Comparison of ENCODE assay signal across 26 mouse cellular contexts in the genomic region with DNA sequence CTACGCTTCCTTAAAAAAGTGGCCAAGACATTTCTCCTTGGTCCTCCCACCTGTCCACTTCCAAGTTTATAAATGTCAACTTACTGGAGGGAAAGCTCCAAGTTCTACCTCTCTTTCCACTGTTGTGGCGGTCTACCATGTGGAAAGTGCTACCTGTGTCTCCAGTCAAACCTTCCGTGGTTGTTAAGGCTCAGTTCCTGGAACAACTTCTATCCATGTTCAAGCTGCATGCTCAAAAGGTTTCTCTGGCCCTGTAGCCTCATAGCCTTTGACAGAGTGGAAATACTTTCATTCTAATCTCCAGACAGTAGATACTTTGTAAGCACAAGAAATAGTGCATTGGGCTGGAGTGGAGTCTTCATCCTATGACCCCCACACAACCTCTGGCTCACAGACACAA.
"Had no signal": no experiment of that assay in that cellular context is flagged by ENCODE, and none has a peak within 500 bp of the region (broad histone marks: within the 10 kb centered on the region; RNA-seq: fewer than 3 reads in every experiment).

No protein-coding gene starts in this region.

- H3K27ac ChIP-seq: embryonic facial prominence, embryonic 10.5 days; embryonic facial prominence, embryonic 12.5 days; embryonic facial prominence, embryonic 13.5 days; embryonic facial prominence, embryonic 15.5 days; forebrain, embryonic 10.5 days; forebrain, embryonic 12.5 days; forebrain, embryonic 13.5 days; forebrain, embryonic 15.5 days; gastrocnemius, adult 2 months; heart, adult 2 months had no signal

- H3K27me3 ChIP-seq: embryonic facial prominence, embryonic 12.5 days; embryonic facial prominence, embryonic 13.5 days; embryonic facial prominence, embryonic 15.5 days; forebrain, embryonic 12.5 days; forebrain, embryonic 13.5 days; forebrain, embryonic 15.5 days had no signal

- H3K36me3 ChIP-seq: embryonic facial prominence, embryonic 10.5 days; embryonic facial prominence, embryonic 12.5 days; embryonic facial prominence, embryonic 13.5 days; embryonic facial prominence, embryonic 15.5 days; forebrain, embryonic 10.5 days; forebrain, embryonic 12.5 days; forebrain, embryonic 15.5 days had no signal

- H3K4me1 ChIP-seq: embryonic facial prominence, embryonic 10.5 days; embryonic facial prominence, embryonic 12.5 days; embryonic facial prominence, embryonic 13.5 days; embryonic facial prominence, embryonic 15.5 days; forebrain, embryonic 10.5 days; forebrain, embryonic 12.5 days; forebrain, embryonic 13.5 days; forebrain, embryonic 15.5 days had no signal

- H3K4me3 ChIP-seq: embryonic facial prominence, embryonic 10.5 days; embryonic facial prominence, embryonic 12.5 days; embryonic facial prominence, embryonic 13.5 days; embryonic facial prominence, embryonic 15.5 days; erythroblast, embryonic 14.5 days; forebrain, embryonic 10.5 days; forebrain, embryonic 12.5 days; forebrain, embryonic 13.5 days; forebrain, embryonic 15.5 days; gastrocnemius, adult 2 months; heart, adult 2 months had no signal

- ATAC-seq: forebrain, embryonic 13.5 days; forebrain, embryonic 14.5 days; forebrain, embryonic 15.5 days; forebrain, embryonic 16.5 days; forebrain, postnatal 0 days had no signal

- DNase-seq: cerebellum, adult 8-10 months; cerebellum, adult 9-10 months; cerebellum, adult 9-11 months; cerebellum, postnatal 10 days; cerebellum, postnatal 14 days; cerebellum, postnatal 25 days; embryo, embryonic 11 days; forebrain, postnatal 0 days; gastrocnemius, adult 2 months; gastrocnemius, postnatal 10 days; gastrocnemius, postnatal 14 days; gastrocnemius, postnatal 25 days; gastrocnemius, postnatal 36 days; heart, adult 18-20 months; heart, adult 2 months had no signal

- H3K4me2 ChIP-seq: embryonic facial prominence, embryonic 12.5 days; embryonic facial prominence, embryonic 13.5 days; embryonic facial prominence, embryonic 15.5 days; forebrain, embryonic 12.5 days; forebrain, embryonic 13.5 days; forebrain, embryonic 15.5 days had no signal

- H3K9ac ChIP-seq: embryonic facial prominence, embryonic 12.5 days; embryonic facial prominence, embryonic 13.5 days; embryonic facial prominence, embryonic 15.5 days; forebrain, embryonic 12.5 days; forebrain, embryonic 13.5 days; forebrain, embryonic 15.5 days; forebrain, postnatal 0 days had no signal

- H3K9me3 ChIP-seq: embryonic facial prominence, embryonic 10.5 days; embryonic facial prominence, embryonic 12.5 days; embryonic facial prominence, embryonic 13.5 days; embryonic facial prominence, embryonic 15.5 days; forebrain, embryonic 10.5 days; forebrain, embryonic 12.5 days; forebrain, embryonic 13.5 days; forebrain, embryonic 15.5 days had no signal
